Mouse (Mus musculus): ENCODE data around the gene Hs1bp3. TPM values are rescaled to one million over a fixed set of nuclear protein-coding genes. Genes with fewer than 3 reads are reported as not detected.

Gene Hs1bp3
- polyA plus RNA-seq, 1 experiment from 2014 or later: 17.5 TPM

GRCm38 (mm10) chr12:8295307-8295913 is 17.8 kb upstream of the Hs1bp3 start:
- Histone ChIP-seq H3K4me2 (no peak overlapping the region), H3K27me3 (peaks cover 76% of the 10 kb centered on the region), H3K4me1 (replicated peaks) (peaks cover 34% of the 10 kb centered on the region), H3K9me3 (no peaks in the 10 kb centered on the region), H3K9ac (replicated peaks) (no peak overlapping the region), H3K27ac (no peak overlapping the region), H3K4me3 (replicated peaks) (no peak overlapping the region), H3K36me3 (no peaks in the 10 kb centered on the region)
- no peak for ATAC-seq (ENCODE audit: insufficient number of reproducible peaks, insufficient read depth, low FRiP score, low TSS enrichment, low read depth)
- WGBS: 40% methylated on average over 6 of the region's 6 CpGs

GRCm38 (mm10) chr12:8296154-8296553 is 17.1 kb upstream of the Hs1bp3 start:
- Histone ChIP-seq H3K4me1 (replicated peaks) (peaks cover 36% of the 10 kb centered on the region), H3K27me3 (peaks cover 83% of the 10 kb centered on the region), H3K4me3 (replicated peaks) (no peak overlapping the region), H3K9ac (replicated peaks) (no peak overlapping the region), H3K27ac (no peak overlapping the region), H3K4me2 (no peak overlapping the region), H3K36me3 (no peaks in the 10 kb centered on the region), H3K9me3 (no peaks in the 10 kb centered on the region)
- ATAC-seq (ENCODE audit: insufficient number of reproducible peaks, insufficient read depth, low FRiP score, low TSS enrichment, low read depth): no peak
- 78% methylated on average over 2 of the region's 2 CpGs for WGBS

- Histone ChIP-seq H3K27me3 (peaks cover 92% of the 10 kb centered on the region), H3K36me3 (no peaks in the 10 kb centered on the region), H3K4me3 (replicated peaks) (peak overlapping the region; percentile 45), H3K27ac (no peak overlapping the region), H3K4me1 (replicated peaks) (peaks cover 44% of the 10 kb centered on the region), H3K9me3 (no peaks in the 10 kb centered on the region), H3K4me2 (peak overlapping the region; percentile 66), H3K9ac (replicated peaks) (0 out of 2 replicates have a peak overlapping the region, but pooled peaks have one; percentile 52)
- no peak for ATAC-seq (ENCODE audit: insufficient number of reproducible peaks, insufficient read depth, low FRiP score, low TSS enrichment, low read depth)
- WGBS: 5% methylated on average over 34 of the region's 34 CpGs
Observed at GRCm38 (mm10) chr12:8297586-8298214, 15.5 kb upstream of the Hs1bp3 start.

DNA sequence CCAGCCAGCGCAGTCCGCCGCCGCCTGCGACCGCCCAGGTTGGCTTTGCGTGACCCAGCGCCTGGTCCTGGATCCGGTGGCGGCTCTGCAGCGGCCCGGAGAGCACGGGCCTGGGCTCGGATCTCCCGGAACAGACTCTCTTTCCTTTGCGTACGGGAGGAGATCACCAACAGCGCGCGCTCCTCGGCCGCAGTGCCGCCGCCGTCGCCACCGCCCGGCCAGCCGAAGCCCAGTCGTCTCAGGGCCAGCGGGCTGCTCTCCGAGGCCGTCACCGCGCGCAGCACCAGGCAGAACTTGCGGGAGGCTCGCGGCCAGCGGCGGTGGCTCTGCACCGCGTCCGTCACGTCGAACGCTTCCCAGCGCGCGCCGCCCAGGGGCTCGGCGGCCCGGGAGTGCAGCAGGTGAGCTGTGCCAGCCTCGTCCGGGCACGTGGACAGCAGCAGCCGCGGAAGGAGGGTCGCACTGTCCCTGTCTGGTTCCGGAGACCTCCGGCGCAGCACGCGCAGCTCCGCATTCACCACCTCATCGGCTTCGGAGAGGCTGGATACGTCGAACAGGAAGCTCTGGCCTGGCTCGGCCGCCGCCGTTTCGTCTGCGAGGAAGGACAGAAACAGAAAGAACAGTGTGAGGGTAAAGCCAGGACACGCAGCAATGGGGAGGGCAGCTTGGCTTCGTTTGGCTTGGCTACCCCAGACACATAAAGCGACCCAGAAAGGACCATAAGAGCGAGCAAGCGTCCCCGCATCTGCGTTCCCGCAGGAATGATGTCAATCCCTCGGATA is 14.7 kb upstream of the Hs1bp3 start:
- peak overlapping the region; percentile 52 for H3K9ac ChIP-seq (replicated peaks)
- H3K9me3 ChIP-seq: no peaks in the 10 kb centered on the region
- no peaks in the 10 kb centered on the region for H3K36me3 ChIP-seq
- H3K4me3 ChIP-seq (replicated peaks): peak overlapping the region; percentile 45
- no peak overlapping the region for H3K27ac ChIP-seq
- H3K4me1 ChIP-seq (replicated peaks): peaks cover 44% of the 10 kb centered on the region
- H3K4me2 ChIP-seq: peak overlapping the region; percentile 66
- H3K27me3 ChIP-seq: peaks cover 97% of the 10 kb centered on the region
- WGBS: 1% methylated on average over 85 of the region's 85 CpGs
- no peak for ATAC-seq (ENCODE audit: insufficient number of reproducible peaks, insufficient read depth, low FRiP score, low TSS enrichment, low read depth)

DNA sequence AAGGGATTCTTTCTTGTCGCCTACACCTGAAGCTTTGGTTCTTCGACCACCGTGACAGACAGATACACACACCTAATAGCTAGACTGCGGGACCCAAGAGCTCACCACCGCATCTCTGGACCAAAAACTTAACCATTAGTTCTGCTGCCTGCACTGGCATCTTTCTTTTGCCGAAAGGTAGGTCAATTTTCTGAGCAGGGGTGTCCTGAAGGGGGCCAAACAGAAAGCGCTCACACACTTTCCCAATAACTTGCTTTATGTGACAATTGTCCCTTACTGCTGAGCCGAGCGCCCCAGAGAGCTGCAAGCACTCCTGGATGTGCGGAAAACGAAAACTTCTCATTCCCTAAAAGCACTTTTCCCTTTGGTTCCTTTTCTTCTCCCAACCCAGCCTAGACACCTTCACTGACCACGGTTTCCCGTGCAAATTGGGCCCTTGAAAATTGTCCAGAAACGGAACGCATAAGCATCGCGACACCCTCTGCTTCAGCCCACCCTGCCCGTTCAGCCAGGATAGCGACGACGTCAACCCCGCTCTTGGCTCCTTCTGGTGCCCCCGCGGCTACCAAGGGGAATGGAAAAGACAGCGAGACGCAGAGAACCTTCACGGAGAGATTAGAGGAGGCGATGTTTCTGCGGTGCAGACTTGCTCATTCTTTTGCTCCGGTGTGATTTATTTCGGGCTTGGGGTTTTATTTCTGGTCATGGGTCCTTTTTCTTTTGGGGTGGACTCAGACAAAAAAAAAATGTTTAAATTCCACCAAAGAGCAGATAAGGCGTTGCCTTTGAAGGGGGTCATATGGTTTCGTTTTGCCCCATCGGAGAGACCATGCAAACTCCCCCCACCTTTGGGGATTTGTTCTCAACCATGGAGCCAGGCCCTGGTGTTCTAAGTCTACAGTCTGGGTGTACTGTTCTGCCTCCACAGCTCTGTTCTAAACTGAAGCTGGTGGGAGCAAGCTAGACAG is 13.8 kb upstream of the Hs1bp3 start:
- no peak for ATAC-seq (ENCODE audit: insufficient number of reproducible peaks, insufficient read depth, low FRiP score, low TSS enrichment, low read depth)
- Histone ChIP-seq H3K9me3 (no peaks in the 10 kb centered on the region), H3K4me2 (peak overlapping the region; percentile 66), H3K27ac (no peak overlapping the region), H3K36me3 (no peaks in the 10 kb centered on the region), H3K27me3 (peaks cover 97% of the 10 kb centered on the region), H3K9ac (replicated peaks) (no peak overlapping the region), H3K4me3 (replicated peaks) (peak overlapping the region; percentile 45), H3K4me1 (replicated peaks) (peaks cover 44% of the 10 kb centered on the region)
- 5% methylated on average over 34 of the region's 34 CpGs for WGBS

DNA sequence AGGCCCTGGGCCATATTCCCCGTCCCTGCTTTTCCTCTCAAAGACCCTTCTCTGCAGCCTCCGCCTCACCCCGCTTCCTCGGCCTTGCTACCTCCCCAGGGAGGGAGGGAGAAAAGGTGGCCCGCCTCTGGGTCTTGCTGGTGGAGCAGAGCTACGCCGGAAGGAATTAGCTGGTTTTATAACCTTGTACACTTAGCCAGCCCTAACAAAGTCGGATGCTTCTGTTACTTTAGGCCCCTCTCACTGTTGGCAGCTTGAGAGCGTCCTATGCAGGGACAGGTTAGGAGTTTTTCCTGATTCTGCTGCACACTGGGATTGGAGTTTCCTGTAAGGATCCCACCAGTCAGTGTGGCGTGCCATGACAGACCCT is 13.1 kb upstream of the Hs1bp3 start:
- Histone ChIP-seq H3K4me2 (peak overlapping the region; percentile 30), H3K27me3 (peaks cover 97% of the 10 kb centered on the region), H3K27ac (no peak overlapping the region), H3K9ac (replicated peaks) (no peak overlapping the region), H3K4me1 (replicated peaks) (peaks cover 44% of the 10 kb centered on the region), H3K9me3 (no peaks in the 10 kb centered on the region), H3K4me3 (replicated peaks) (peak overlapping the region; percentile 21; the same call in 1 of the 2 replicates), H3K36me3 (no peaks in the 10 kb centered on the region)
- no peak for ATAC-seq (ENCODE audit: insufficient number of reproducible peaks, insufficient read depth, low FRiP score, low TSS enrichment, low read depth)
- WGBS: 13% methylated on average over 10 of the region's 10 CpGs

DNA sequence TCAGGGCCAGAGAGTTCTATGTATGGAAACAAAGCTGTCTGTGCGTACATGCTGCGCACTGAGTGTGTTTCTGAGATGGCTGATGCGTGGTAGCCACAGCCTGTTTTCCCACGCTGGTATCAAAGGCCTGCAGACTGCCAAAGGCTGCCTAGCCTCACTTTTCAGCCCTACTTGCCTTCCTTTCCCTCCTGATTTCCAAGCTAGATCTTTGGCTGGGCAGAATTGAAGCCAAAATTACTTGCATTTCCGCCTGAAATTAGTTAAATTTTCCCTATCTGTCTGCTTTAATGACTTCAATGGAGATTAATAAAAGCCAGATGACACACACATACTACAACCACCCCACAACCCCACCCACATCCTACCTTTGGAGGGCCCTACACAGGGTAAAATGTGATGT is 12.7 kb upstream of the Hs1bp3 start:
- H3K9ac ChIP-seq (replicated peaks): no peak overlapping the region
- peaks cover 97% of the 10 kb centered on the region for H3K27me3 ChIP-seq
- peaks cover 44% of the 10 kb centered on the region for H3K4me1 ChIP-seq (replicated peaks)
- H3K9me3 ChIP-seq: no peaks in the 10 kb centered on the region
- no peak for ATAC-seq (ENCODE audit: insufficient number of reproducible peaks, insufficient read depth, low FRiP score, low TSS enrichment, low read depth)
- peak overlapping the region; percentile 30; the same call in 1 of the 2 replicates for H3K4me2 ChIP-seq
- no peak overlapping the region for H3K4me3 ChIP-seq (replicated peaks)
- H3K36me3 ChIP-seq: no peaks in the 10 kb centered on the region
- no peak overlapping the region for H3K27ac ChIP-seq
- 25% methylated on average over 5 of the region's 5 CpGs for WGBS

GRCm38 (mm10) chr12:8301011-8301814 is 12.0 kb upstream of the Hs1bp3 start:
- Histone ChIP-seq H3K4me2 (peak overlapping the region; percentile 86), H3K9ac (replicated peaks) (peak overlapping the region; percentile 44), H3K9me3 (no peaks in the 10 kb centered on the region), H3K27me3 (peaks cover 98% of the 10 kb centered on the region), H3K27ac (no peak overlapping the region), H3K4me1 (replicated peaks) (peaks cover 44% of the 10 kb centered on the region), H3K36me3 (no peaks in the 10 kb centered on the region), H3K4me3 (replicated peaks) (peak overlapping the region; percentile 54)
- 4% methylated on average over 46 of the region's 46 CpGs for WGBS
- no peak for ATAC-seq (ENCODE audit: insufficient number of reproducible peaks, insufficient read depth, low FRiP score, low TSS enrichment, low read depth)

DNA sequence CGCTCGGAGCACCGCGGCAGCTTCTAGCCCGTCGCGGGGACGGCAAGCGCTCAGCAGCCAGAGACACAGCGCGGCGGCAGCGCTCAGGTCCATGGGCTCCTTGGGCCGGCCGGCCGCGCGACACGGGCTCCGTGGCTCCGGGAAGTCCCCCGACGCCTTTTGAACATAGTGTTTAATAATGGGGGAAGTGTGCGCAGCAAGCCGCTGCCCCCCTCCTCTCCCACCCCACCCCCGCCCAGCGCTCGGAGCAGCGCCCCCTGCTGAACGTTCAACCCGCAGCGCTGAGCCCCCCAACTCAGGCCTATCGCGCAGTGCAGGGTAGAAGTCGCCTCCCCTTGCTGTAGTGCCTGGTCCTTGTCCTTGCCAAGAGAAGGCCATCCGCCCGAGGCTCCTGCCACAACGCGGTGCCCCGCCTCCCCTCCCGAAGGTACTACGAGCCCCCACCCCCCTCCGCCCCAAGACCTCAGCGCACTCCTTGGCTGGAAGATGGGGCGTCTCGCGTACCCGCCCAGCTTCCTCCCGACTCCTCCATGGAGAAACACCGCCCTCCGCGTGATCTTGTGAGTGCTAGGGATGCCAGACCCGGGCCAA is 11.3 kb upstream of the Hs1bp3 start, which contains the start of gene Gdf7:
Gene Gdf7, minus strand, starts transcription at position 114 of the 591 bp plus-strand sequence.
- H3K4me2 ChIP-seq: peak within 1 kb of the TSS; percentile 86
- H3K27me3 ChIP-seq: peaks cover 95% of the 10 kb centered on the region
- no peaks in the 10 kb centered on the region for H3K36me3 ChIP-seq
- no peak within 1 kb of the TSS for H3K27ac ChIP-seq
- under 1% methylated on average over 52 of the region's 53 CpGs for WGBS
- H3K4me1 ChIP-seq (replicated peaks): peaks cover 47% of the 10 kb centered on the region
- H3K9me3 ChIP-seq: no peaks in the 10 kb centered on the region
- H3K9ac ChIP-seq (replicated peaks): peak within 1 kb of the TSS; percentile 44
- no peak for ATAC-seq (ENCODE audit: insufficient number of reproducible peaks, insufficient read depth, low FRiP score, low TSS enrichment, low read depth)
- peak within 1 kb of the TSS; percentile 54 for H3K4me3 ChIP-seq (replicated peaks)

- no peak overlapping the region for H3K4me3 ChIP-seq (replicated peaks)
- no peak for ATAC-seq (ENCODE audit: insufficient number of reproducible peaks, insufficient read depth, low FRiP score, low TSS enrichment, low read depth)
- no peaks in the 10 kb centered on the region for H3K36me3 ChIP-seq
- no peak overlapping the region for H3K27ac ChIP-seq
- peaks cover 25% of the 10 kb centered on the region for H3K4me1 ChIP-seq (replicated peaks)
- H3K27me3 ChIP-seq: peaks cover 73% of the 10 kb centered on the region
- WGBS: 45% methylated on average over 2 of the region's 2 CpGs
- no peak overlapping the region for H3K9ac ChIP-seq (replicated peaks)
- no peak overlapping the region for H3K4me2 ChIP-seq
- H3K9me3 ChIP-seq: no peaks in the 10 kb centered on the region
Observed at GRCm38 (mm10) chr12:8305258-8305657, 8.0 kb upstream of the Hs1bp3 start.
